Mouse (Mus musculus) liver, embryonic 14.5 days (tissue): ENCODE data around the gene Iqcc.

Experiments
- CTCF ChIP-seq: IDR thresholded peaks from 2 replicates; pipeline ENCODE4 v1.5.1; 2016; ENCODE audit warnings: antibody characterized with exemption, low read depth, control low read depth
- EP300 ChIP-seq: IDR thresholded peaks from 2 replicates; pipeline ENCODE4 v1.6.1; 2016; ENCODE audit warnings: antibody characterized with exemption, low read depth

GRCm38 (mm10) chr4:129620419-129621282 lies 1.8 kb upstream of the Iqcc start:
- TF ChIP-seq CTCF (no peak), EP300 (no peak)
